Mouse (Mus musculus) forebrain, embryonic 12.5 days (tissue): Measurements from ENCODE around the gene Degs2. TPM values are rescaled to one million over a fixed set of nuclear protein-coding genes. Genes with fewer than 3 reads are reported as not detected.
"Not testable (repeated sequence)": the region's sequence is repeated elsewhere in the genome, so short reads cannot be mapped to it uniquely, and the experiment has no call there.

Experiments used
- ATAC-seq: fragments of 200-750 bp; cut with Nextera tagmentation; 2 replicates; pipeline ENCODE4 v1.8.0; 2017; ENCODE audit warnings: moderate TSS enrichment; ENCODE audit not compliant: low FRiP score
- H3K27ac ChIP-seq: fragments of 300-500 bp; sonication (generic); 2 replicates; pipeline ENCODE4 v1.5.1; 2016; ENCODE audit warnings: mild to moderate bottlenecking
- H3K27me3 ChIP-seq: fragments of 300-500 bp; sonication (generic); 2 replicates; pipeline ENCODE4 v1.6.1; 2016; ENCODE audit warnings: mild to moderate bottlenecking
- H3K36me3 ChIP-seq: fragments of 300-500 bp; sonication (generic); replicated peaks from 2 replicates; pipeline ENCODE4 v1.6.1; 2016; ENCODE audit warnings: mild to moderate bottlenecking
- H3K4me1 ChIP-seq: fragments of 300-500 bp; sonication (generic); 2 replicates; pipeline ENCODE4 v1.6.1; 2016
- H3K4me2 ChIP-seq: fragments of 300-500 bp; sonication (generic); 2 replicates; pipeline ENCODE4 v1.6.1; 2016; ENCODE audit warnings: mild to moderate bottlenecking, moderate library complexity
- H3K4me3 ChIP-seq: fragments of 300-500 bp; sonication (generic); replicated peaks from 2 replicates; pipeline ENCODE4 v1.5.1; 2016; ENCODE audit warnings: mild to moderate bottlenecking
- H3K9ac ChIP-seq: fragments of 300-500 bp; sonication (generic); 2 replicates; pipeline ENCODE4 v1.6.1; 2016; ENCODE audit warnings: mild to moderate bottlenecking
- H3K9me3 ChIP-seq: fragments of 300-500 bp; sonication (generic); 2 replicates; pipeline ENCODE4 v1.6.1; 2016
- WGBS: fragments of 180-500 bp; shearing (Covaris S2); methylation state at CpG from one replicate; pipeline ENCODE4 v1.1.7; 2016; 5-methylcytosine and 5-hydroxymethylcytosine counted together
- polyA plus RNA-seq: library from polyadenylated mRNA; unstranded; fragments of >200 nt; fragmentation: Nextera tagmentation; extraction: Ambion mirVana; gene quantifications from 2 replicates; pipeline ENCODE4 v1.2.1, GENCODE M21; 2016

Gene Degs2
- polyA plus RNA-seq, 1 experiment from 2014 or later: 2.4 TPM

DNA sequence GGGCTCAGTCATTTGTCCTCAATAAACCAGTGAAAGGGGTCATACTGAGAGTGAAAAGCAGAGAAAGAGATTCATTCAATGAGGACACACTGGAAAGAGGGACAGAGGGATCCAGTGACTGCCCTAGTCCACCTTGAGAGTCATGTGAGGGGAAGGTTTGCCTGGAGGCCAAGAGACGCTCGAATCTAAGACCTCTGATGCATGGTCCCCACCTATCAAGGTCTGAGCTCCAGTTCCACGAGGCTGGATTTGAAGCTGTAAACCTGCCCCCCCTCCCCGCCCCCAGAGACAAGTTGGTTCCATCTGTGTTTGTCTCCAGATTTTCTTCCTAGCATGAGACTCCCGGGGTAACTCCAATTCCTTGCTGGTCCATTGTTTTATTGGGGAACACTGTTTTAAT is 13.7 kb upstream of the Degs2 start:
- WGBS: 84% methylated on average over 5 of the region's 5 CpGs
- no peak for ATAC-seq
- Histone ChIP-seq H3K36me3 (no peaks in the 10 kb centered on the region), H3K4me3 (no peak overlapping the region), H3K27ac (no peak overlapping the region), H3K4me2 (no peak overlapping the region), H3K9ac (no peak overlapping the region), H3K9me3 (no peaks in the 10 kb centered on the region), H3K4me1 (no peaks in the 10 kb centered on the region), H3K27me3 (no peaks in the 10 kb centered on the region)

DNA sequence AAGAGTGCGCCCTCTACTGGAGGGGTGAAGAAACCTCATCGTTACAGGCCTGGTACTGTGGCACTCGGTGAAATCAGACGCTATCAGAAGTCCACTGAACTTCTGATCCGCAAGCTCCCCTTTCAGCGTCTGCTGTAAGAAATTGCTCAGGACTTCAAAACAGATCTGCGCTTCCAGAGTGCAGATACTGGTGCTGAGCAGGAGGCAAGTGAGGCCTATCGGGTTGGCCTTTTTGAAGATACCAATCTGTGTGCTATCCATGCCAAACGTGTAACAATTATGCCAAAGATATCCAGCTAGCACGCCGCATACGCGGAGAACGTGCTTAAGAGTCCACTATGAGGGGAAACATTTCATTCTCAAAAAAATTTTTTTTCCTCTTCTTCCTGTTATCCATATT is 11.9 kb upstream of the Degs2 start:
- WGBS: 93% methylated on average over 14 of the region's 14 CpGs
- not testable (repeated sequence) for H3K36me3 ChIP-seq, H3K27ac ChIP-seq, ATAC-seq, H3K4me2 ChIP-seq, H3K9me3 ChIP-seq, H3K4me3 ChIP-seq, H3K9ac ChIP-seq, H3K27me3 ChIP-seq, H3K4me1 ChIP-seq

DNA sequence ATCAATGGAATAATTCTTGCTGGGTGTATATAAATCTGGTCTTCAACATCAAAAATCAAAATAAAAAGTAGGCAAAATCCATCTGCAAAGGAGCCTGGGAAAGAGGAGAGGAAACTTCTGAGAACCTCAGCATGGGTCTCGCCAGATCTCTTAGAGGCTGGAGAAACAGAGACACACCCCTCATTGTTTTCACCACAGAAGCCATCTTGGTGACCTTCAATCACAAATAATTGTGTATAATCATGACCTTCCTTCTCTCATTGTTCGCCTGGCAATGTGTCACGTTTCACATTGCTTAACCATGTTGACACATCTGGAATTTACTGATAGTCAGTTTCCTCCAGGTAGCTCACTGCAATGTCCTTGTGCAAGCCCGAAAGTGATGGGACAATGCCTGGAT is 10.4 kb upstream of the Degs2 start:
- Histone ChIP-seq H3K4me3 (no peak overlapping the region), H3K4me1 (no peaks in the 10 kb centered on the region), H3K27me3 (no peaks in the 10 kb centered on the region), H3K9me3 (no peaks in the 10 kb centered on the region), H3K4me2 (no peak overlapping the region), H3K27ac (no peak overlapping the region), H3K9ac (no peak overlapping the region), H3K36me3 (no peaks in the 10 kb centered on the region)
- ATAC-seq: no peak
- 82% methylated on average over 4 of the region's 4 CpGs for WGBS

DNA sequence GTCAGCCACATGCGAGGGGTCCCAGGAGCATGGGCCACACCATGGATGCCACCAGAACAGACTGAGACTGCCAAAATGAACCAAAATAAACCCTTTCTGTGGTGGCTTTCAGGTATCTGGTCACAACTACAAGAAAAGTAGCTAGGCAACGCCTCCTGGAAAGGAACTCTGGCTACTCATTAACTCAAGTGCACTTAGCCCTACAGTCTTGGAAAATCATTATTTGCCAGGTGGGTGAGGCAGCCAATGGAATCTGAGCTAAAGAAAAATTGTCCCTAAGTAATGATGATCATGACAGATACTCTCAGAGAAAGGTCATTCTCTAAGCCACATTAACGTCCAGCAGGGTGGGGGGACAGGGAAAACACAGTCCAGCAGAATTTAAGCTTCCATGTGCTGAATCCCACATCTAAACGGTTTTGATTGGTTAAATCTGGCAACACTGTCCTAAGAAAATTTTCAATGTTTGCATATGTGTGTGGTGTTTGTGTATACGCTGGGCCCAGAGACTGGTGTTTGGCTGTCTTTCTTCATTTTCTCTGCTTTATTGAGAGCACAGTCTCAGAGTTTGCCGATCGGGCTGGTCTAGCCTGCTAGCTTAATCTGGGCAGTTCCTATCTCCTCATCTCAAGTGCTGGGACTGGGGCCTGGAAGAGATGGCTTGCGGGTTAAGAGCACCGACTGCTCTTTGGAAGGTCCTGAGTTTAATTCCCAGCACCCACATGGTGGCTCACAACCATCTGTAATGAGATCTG is 8.9 kb upstream of the Degs2 start:
- Histone ChIP-seq H3K27me3 (no peaks in the 10 kb centered on the region), H3K36me3 (no peaks in the 10 kb centered on the region), H3K27ac (no peak overlapping the region), H3K9me3 (no peaks in the 10 kb centered on the region), H3K4me2 (no peak overlapping the region), H3K9ac (no peak overlapping the region), H3K4me1 (no peaks in the 10 kb centered on the region), H3K4me3 (no peak overlapping the region)
- WGBS: 84% methylated on average over 9 of the region's 9 CpGs
- no peak for ATAC-seq

DNA sequence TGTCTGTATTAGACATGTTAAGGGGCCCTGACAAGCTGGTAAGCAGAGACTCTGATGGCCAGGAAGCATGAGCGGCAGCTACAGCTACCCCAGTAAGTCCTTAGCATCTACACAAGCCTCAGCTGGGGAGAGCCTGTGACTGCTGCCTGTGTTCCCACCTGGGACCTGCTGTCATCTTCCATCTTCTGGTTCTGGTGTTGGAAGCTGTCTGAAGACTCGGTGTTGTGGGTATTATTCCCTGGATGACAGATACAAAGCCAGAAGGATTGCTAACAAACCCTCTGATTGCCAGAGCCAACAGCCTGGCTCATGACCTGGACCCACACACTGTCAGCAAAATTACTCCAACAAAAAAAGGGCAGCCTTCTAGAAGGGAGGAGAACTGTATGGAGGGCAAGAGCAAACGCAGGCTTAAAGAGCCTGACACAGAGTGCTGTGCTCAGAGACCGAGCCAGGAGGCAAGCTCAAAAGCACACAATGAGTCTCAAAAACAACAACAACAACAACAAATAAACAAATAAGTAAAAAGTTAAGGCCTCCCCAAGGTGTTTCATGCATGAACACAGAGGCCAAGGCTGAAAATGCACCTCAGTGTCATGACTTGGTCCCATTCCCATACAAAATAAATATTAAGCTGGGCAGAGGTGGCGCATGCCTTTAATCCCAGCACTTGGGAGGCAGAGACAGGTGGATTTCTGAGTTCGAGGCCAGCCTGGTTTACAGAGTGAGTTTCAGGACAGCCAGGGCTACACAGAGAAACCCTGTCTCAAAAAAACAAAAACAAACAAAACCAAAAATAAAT is 8.1 kb upstream of the Degs2 start:
- WGBS: 90% methylated on average over 6 of the region's 6 CpGs
- H3K9me3 ChIP-seq: no peaks in the 10 kb centered on the region
- no peak overlapping the region for H3K27ac ChIP-seq
- no peaks in the 10 kb centered on the region for H3K4me1 ChIP-seq
- no peak overlapping the region for H3K9ac ChIP-seq
- no peaks in the 10 kb centered on the region for H3K36me3 ChIP-seq
- no peak overlapping the region for H3K4me3 ChIP-seq
- no peaks in the 10 kb centered on the region for H3K27me3 ChIP-seq
- no peak overlapping the region for H3K4me2 ChIP-seq
- no peak for ATAC-seq

DNA sequence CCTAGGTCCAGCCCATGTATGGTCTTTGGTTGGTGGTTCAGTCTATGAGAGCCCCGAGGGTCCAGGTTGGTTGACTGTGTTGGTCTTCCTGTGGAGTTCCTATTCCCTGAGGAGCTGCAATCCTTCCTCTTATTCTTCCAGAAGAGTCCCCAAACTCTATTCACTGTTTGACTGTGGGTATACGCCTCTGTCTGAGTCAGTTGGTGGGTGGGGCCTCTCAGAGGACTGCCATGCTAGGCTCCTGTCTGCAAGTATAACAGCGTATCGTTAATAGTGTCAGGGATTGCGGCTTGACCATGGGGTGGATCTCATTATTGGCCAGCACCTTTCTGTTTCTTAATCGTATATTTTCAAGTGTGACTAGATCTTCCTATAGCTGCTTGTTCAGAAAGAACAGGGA is 7.3 kb upstream of the Degs2 start:
- H3K9me3 ChIP-seq: no peaks in the 10 kb centered on the region
- no peaks in the 10 kb centered on the region for H3K4me1 ChIP-seq
- ATAC-seq: no peak
- no peaks in the 10 kb centered on the region for H3K36me3 ChIP-seq
- H3K27ac ChIP-seq: no peak overlapping the region
- H3K4me3 ChIP-seq: no peak overlapping the region
- peaks cover 2% of the 10 kb centered on the region; the same call in 1 of the 2 replicates for H3K27me3 ChIP-seq
- 83% methylated on average over 6 of the region's 6 CpGs for WGBS
- H3K9ac ChIP-seq: no peak overlapping the region
- H3K4me2 ChIP-seq: no peak overlapping the region

DNA sequence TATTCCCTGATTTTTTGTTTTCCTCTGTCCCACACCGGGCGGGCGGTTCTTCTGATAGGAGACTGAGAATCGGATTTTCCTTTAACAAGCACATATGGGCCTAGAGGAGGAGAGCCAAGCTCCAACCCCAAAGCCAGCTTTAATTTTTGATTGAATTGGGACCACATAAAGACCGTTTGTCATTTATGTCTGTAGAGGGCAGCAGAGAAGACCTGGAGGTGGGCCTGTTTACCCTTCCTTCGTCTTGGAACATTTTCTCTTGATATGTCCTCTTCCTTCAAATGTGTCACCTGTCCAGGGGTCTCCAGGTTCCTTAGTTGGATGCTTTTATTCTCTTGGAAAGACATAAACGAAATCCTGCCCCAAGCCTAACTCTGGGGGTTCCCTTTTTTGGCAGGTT is 4.0 kb upstream of the Degs2 start:
- H3K4me1 ChIP-seq: peaks cover 7% of the 10 kb centered on the region
- no peaks in the 10 kb centered on the region for H3K9me3 ChIP-seq
- ATAC-seq: no peak
- no peak overlapping the region for H3K4me3 ChIP-seq
- no peak overlapping the region for H3K4me2 ChIP-seq
- H3K27me3 ChIP-seq: peaks cover 34% of the 10 kb centered on the region
- no peak overlapping the region for H3K27ac ChIP-seq
- no peak overlapping the region for H3K9ac ChIP-seq
- 47% methylated on average over 7 of the region's 7 CpGs for WGBS
- no peaks in the 10 kb centered on the region for H3K36me3 ChIP-seq

DNA sequence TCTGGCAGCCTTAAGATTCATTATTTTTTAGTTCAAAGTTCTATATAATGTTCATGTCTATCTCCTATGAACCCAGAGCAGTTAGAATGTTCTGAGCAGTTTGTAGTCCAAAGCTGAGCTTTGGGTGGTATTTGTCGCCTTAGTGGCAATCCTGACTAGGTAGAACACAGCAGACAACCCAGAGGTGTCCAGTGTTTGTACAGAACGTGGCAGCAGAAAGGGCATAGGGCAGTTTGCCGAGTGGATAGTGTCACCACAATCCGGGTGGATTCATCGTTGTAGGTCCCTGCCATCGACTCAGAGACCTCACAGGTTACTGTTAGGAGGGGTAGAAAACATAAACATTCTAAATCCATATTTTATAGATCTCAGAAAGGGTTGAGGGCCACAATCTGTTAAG is 3.4 kb upstream of the Degs2 start:
- no peak for ATAC-seq
- WGBS: 91% methylated on average over 6 of the region's 6 CpGs
- no peak overlapping the region for H3K27ac ChIP-seq

DNA sequence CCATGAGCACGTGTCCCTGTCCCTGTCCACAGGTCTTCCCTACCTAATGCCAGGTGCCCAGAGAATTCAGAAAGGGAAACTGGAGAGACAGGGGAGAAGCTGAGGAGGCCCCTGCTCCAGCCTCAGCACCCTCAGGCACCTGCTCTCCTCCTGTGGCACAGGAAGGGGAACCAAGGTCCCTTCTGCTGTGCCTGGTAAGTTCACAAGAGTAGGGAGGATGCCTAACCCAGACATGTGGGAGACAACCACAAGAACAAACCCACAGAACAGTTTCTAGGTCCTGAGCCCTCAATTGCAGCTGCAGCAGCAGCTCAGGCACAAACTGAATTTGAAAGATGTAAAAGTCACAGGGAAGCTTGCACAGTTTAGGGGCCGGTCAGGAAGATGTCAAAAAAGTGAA is 894 bp downstream of the Degs2 start:
- Histone ChIP-seq H3K4me2 (no peak overlapping the region), H3K9ac (no peak overlapping the region), H3K36me3 (no peaks in the 10 kb centered on the region), H3K4me3 (no peak overlapping the region), H3K4me1 (peaks cover 7% of the 10 kb centered on the region), H3K9me3 (no peaks in the 10 kb centered on the region), H3K27ac (no peak overlapping the region), H3K27me3 (peaks cover 51% of the 10 kb centered on the region)
- WGBS: 44% methylated on average over 2 of the region's 2 CpGs
- no peak for ATAC-seq

More for the DNA sequence above, 3.4 kb upstream of the Degs2 start:
- no peaks in the 10 kb centered on the region for H3K36me3 ChIP-seq
- H3K27me3 ChIP-seq: peaks cover 41% of the 10 kb centered on the region
- no peak overlapping the region for H3K9ac ChIP-seq
- peaks cover 7% of the 10 kb centered on the region for H3K4me1 ChIP-seq
- H3K9me3 ChIP-seq: no peaks in the 10 kb centered on the region
- no peak overlapping the region for H3K4me2 ChIP-seq
- no peak overlapping the region for H3K4me3 ChIP-seq

DNA sequence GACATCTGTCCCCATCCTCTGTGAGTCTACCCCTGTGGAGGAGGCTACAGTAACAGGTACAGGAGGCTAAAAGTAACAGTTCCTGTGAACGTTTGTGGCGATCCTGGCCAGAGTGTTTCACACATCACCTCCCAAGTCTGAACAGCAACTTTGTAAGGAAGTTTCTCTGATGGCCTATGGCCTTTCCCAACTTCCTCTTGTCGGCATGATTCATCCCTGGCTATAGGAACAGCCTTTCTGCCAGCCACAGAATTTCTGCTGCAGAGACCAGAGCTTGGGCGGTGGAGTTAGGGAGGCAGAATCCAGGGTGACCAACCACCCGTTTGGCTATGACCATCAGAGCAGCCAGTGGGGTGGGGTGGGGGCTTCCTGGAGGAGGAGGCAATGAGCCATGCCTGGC is 2.1 kb downstream of the Degs2 start:
- ATAC-seq: no peak
- Histone ChIP-seq H3K9me3 (no peaks in the 10 kb centered on the region), H3K27me3 (peaks cover 51% of the 10 kb centered on the region)

DNA sequence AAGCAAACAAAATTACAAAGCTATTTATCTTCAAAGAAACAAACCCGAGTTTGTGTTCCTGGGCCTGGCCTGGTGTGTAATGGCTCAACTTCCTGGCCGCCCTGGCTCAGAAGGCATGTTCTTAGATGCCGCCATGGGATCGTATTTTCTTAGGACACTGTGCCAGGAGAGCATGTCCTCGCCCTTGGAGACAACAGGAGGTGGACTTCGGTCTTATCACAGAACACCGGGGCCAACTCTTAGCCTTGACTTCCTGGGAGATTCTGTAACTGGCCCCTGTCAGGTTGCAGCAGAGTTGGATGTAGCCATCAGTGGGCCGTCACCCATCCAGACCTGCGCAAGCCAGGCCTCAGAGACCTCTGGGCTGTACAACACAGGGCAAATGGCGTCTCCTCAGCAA is 2.5 kb downstream of the Degs2 start:
- no peaks in the 10 kb centered on the region for H3K36me3 ChIP-seq
- peaks cover 51% of the 10 kb centered on the region for H3K27me3 ChIP-seq
- peaks cover 7% of the 10 kb centered on the region for H3K4me1 ChIP-seq

More for the DNA sequence above, 2.1 kb downstream of the Degs2 start:
- Histone ChIP-seq H3K9ac (no peak overlapping the region), H3K4me1 (peaks cover 7% of the 10 kb centered on the region), H3K27ac (no peak overlapping the region), H3K36me3 (no peaks in the 10 kb centered on the region), H3K4me3 (no peak overlapping the region), H3K4me2 (no peak overlapping the region)
- 79% methylated on average over 5 of the region's 5 CpGs for WGBS

DNA sequence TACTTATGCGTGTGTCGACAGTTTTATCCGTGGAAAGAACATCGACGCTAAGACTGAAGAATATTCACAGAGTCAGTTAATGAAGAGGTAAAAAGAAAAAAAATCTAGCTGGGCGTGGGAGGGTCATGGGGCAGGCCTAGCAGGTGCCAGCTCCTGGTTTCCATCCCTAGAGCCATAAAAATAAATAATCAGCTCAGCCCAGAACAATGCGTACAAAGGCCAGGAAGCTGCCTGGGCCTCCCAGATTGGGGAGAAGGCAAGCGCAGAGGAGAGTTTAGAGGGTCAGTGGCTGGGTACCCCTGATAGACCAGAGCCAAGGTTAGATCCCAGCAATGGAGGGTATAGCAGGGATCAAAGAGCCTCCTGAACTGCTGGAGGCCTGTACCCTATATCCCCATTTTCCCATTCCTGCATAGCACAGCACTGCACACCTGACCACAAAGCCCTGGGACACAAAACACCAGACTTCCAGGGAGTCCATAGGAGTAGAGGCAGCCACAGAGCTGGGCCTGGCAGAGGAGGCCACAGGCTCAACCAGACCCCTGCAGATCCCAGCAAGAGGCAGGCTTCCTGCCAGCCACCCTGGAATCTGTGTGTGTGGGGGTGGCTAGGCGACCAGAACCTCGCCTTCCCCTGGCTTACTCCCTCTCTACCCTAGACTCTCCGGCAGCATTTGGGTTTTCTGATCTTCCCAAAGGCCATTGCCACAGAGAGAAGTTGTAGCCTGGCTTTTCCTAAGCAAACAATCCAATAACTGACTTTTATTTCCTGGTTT is 3.2 kb downstream of the Degs2 start:
- Histone ChIP-seq H3K27me3 (peaks cover 44% of the 10 kb centered on the region), H3K9ac (no peak overlapping the region), H3K36me3 (no peaks in the 10 kb centered on the region), H3K4me3 (no peak overlapping the region), H3K27ac (no peak overlapping the region), H3K9me3 (no peaks in the 10 kb centered on the region), H3K4me1 (peaks cover 7% of the 10 kb centered on the region), H3K4me2 (no peak overlapping the region)
- WGBS: 82% methylated on average over 11 of the region's 11 CpGs
- no peak for ATAC-seq

More for the DNA sequence above, 2.5 kb downstream of the Degs2 start:
- Histone ChIP-seq H3K4me2 (no peak overlapping the region), H3K9me3 (no peaks in the 10 kb centered on the region), H3K27ac (no peak overlapping the region), H3K4me3 (no peak overlapping the region), H3K9ac (no peak overlapping the region)
- WGBS: 84% methylated on average over 10 of the region's 10 CpGs
- ATAC-seq: no peak
